Mouse (Mus musculus) v-Abl transformed pro-B cells (cell line): ENCODE measurements around the gene Opa3.

Experiments used
- in situ Hi-C, 2 experiments: fragments of 400-800 bp; cut with MboI; formaldehyde crosslinking; loops; one replicate each; pipeline ENCODE4 v1.15.1; 2025; ENCODE audit not compliant: unreplicated experiment in 2 of 2

The Opa3 gene

DNA sequence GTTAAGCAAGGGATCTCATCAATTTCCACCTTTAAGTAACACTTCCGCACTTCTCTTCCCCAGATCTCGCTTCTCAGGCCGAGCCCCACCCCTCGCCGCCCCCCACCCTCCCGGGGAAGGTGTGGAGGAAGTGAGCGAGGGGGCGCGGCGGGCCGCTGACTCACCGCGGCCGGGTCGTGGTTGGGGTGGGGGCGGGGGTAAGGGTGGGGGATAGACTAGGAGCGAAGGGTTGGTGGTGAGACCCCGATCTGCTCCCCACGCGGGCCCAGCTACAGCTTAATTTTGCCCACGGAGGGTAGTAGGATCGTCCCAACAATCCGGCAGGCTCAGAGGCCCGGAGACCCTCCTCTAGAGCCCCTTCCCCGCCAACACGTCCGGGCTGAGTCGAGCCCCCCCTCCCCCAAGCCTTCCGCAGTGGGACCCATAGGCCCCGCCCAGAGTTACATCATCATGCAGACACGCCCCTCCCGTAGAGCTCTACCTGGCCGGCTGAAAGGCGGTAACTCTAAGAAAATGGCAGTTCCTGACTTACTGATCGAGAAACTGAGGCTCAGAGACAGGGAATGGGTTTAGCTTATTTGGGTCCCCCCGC is 44.1 kb downstream of the Opa3 start:
- in situ Hi-C loops: no loop called here

DNA sequence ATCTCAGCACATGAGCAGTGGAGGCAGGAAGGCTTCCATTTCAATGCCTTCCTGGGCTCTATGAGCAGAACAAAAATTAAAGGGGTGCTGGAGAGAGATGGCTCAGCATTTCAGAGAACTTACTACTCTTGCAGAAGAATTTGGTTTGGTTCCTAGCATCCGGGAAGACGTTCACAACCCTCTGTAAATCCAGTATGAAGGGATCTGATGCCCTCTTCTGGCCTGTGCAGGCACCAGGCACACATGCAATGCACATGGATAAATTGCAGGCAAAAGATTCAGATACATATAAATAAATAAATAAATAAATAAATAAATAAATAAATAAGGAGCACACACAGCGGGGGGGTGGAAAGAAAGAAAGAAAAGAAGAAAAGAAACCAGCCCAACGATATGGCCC is 48.1 kb downstream of the Opa3 start:
- in situ Hi-C loops: no loop called here

DNA sequence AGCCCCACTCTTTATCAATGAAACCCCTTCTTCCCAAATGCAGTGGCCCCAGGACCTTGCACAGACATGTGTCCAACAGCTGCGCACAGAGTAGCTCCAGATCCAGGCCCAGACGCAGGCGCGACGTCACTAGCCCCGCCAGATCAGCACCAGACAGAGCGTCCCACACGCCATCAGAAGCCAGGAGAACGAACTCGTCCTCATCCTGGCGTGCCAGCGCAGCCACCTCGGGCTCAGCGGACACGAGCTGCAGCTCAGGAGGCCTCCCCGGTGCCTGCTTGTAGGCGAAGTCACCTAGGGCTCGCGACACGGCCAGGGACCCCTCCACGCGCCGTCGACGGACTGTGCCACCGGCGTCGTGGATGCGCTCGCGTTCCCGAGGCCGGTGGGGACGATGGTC is 50.9 kb downstream of the Opa3 start:
- in situ Hi-C loops: no loop called here

DNA sequence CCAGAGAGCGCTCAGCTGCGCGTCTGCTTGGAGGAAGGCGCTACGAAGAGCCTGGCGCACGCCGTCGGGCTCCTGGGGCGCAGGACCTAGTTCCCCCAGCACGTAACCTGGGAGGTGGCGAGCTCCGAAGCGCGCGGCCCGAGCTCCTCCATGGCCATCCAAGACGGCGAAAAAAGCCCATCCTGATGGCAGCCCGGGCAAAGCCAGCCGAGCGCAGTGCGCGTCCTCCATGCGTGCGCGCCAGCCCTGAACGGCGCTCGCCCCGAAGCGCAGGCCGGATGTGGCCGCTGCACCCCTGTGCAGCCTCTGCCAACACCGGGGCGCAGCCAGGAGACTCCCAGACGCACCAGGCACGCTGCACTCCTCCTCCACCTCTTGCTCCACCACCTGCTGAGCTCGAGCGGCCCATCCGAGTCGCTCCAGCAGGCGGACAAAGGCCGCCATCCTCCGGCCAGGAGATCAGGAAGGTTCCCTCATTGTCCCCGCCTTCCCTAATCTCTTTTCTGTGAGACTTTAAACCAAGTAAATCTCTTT is 51.5 kb downstream of the Opa3 start, which contains the start of gene Ppm1n:
Gene Ppm1n (minus strand): TSS at position 484 of the 534 bp plus-strand sequence.
- in situ Hi-C loops: loop anchor here (5.0 to 10.0 kb wide), 5 partner anchors 37 to 115 kb away; partner anchors contain the start of gene Gipr (in 1 of the 2)

DNA sequence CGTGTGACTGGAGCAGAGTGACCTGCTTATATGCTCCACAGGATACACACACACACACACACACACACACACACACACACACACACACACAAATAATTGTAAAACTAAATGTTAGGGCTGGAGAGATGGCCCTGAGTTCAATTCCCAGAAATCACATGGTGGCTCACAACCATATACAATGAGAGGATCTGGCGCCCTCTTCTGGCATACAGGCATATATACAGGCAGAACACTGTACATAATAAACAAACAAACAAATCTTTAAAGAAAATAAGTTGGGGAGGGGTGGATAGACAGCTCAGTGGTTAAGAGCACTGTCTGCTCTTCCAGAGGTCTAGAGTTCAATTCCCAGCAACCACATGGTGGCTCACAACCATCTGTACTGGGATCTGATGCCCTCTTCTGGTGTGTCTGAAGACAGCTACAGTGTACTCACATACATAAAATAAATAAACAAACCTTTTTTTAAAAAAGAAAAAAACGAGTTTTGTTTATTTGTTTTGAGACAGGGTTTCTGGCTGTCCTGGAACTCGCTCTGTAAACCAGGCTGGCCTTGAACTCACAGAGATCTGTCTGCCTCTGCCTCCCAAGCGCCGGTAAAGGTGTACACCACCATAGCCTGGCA is 53.7 kb downstream of the Opa3 start:
- in situ Hi-C loops: loop anchor here (5.0 to 10.0 kb wide), 5 partner anchors 39 to 117 kb away; partner anchors contain the start of gene Gipr (in 1 of the 2)

DNA sequence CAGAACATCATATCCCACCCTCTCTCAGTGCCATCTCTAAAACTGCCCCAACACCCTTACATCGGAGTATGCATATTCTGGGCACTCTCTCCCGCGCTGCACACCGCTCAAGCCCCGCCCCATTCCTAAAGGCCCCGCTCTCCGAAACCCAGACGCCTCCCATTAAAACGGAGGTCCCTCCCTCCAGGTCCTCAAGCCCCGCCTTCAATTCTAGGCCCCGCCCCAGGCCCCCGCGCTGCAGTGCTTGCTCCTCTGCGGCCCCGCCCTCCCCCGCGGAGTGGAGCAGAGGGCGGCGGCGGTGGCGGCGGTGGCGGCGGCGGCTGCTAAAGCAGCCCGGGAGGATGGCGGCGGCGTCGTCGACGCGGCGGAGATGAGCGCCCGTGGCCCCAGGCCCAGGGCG is 54.3 kb downstream of the Opa3 start, which contains the start of gene Rtn2:
Gene Rtn2 (plus strand): TSS at position 240 of the 400 bp plus-strand sequence.
- in situ Hi-C loops: loop anchor here (5.0 to 10.0 kb wide), 5 partner anchors 40 to 118 kb away; partner anchors contain the start of gene Gipr (in 1 of the 2)

DNA sequence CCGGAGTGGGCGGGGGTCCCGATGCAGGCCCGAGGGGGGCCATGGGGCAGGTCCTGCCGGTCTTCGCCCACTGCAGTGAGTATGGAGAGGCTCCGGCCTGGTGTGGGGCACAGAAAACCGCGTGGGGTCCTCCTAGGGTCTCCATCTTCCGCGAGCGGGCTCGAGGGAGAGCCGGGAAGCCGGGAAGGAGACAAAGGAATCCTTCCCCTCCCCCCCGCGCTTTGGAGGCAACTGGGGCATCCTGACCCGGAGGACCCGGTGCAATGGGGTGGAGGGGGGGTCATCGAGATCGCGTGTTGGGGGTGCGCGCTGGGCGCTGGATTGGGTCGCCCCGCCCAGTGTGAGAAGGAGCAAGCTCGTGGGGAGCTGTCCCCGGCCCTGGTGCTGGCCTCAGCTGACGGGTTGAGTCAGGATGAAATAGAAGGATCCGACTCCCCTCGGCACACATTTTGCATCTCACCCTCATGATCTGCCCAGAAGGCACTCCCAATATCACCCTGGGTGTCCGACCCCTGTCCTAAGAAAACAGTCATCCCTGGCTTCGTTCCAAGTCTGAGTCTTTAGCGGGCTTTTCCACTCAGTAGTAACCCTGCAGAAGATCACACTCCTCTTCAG is 54.8 kb downstream of the Opa3 start:
- in situ Hi-C loops: loop anchor here (5.0 to 10.0 kb wide), 5 partner anchors 41 to 118 kb away; partner anchors contain the start of gene Gipr (in 1 of the 2)

DNA sequence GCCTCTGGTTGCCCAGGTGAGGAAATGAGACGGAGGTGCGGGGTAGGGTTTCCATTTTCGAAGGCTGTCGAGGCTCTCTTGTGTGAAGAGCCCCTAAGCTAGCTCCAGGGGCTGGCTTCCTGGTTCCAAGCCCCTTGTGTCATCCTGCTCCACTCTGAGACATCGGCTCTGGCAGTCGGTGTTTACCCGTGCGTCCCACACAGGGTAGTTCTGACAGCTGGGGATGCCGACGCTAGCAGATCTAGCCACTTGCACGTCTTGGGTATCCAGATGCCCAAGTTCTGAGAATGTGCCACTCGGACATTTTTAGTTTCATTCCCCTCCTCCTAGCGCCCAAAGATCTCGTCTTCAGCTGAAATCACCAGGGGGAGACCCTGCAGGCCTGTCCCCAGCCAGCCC is 55.3 kb downstream of the Opa3 start:
- in situ Hi-C loops: loop anchor here (5.0 to 10.0 kb wide), 5 partner anchors 41 to 119 kb away; partner anchors contain the start of gene Gipr (in 1 of the 2)

DNA sequence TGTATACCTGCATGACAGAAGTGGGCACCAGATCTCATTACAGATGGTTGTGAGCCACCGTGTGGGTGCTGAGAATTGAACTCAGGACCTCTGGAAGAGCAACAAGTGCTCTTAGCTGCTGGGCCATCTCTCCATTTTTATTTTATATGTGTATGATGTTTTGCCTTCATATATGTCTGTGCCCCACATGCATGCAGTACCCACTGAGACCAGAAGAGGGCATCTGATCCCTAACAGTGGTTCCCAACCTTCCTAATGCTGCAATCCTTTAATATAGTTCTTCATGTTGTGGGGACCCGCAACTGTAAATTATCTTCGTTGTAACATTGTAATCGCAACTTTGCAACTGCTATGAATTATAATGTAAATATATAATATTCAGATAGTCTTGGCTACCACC is 56.6 kb downstream of the Opa3 start:
- in situ Hi-C loops: loop anchor here (5.0 to 10.0 kb wide), 5 partner anchors 42 to 120 kb away; partner anchors contain the start of gene Gipr (in 1 of the 2)

DNA sequence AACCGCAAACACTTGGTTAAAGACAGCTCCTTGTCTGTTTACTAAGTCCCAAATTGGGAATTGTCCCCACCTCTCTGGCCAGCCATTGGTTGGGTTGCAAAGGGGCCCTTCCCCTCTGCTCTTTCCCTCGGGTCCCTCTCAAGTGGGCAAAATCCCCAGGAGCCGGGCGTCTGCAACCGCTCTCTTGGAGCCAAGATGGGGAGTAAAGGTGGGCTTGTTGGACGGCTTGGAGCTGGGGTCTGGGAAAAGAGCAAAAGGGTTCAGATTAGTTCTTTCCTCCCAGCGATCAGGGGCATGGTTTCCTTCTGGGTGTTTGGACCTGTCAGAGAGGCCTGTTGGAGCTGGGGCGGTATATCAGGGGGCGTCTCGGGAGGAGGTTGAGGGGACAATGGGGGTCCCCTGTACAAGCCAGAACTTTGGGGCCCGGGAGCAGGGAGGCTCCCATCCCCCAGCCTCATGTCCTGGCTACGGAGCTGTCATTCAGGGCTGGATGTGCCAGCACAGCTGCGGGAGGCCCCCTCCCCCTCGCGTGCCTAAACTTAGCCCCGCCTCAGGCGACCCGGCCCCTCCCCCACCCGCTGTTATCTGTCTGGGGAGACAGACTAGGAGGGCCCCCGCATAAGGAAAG is 62.9 kb downstream of the Opa3 start:
- in situ Hi-C loops: no loop called here

DNA sequence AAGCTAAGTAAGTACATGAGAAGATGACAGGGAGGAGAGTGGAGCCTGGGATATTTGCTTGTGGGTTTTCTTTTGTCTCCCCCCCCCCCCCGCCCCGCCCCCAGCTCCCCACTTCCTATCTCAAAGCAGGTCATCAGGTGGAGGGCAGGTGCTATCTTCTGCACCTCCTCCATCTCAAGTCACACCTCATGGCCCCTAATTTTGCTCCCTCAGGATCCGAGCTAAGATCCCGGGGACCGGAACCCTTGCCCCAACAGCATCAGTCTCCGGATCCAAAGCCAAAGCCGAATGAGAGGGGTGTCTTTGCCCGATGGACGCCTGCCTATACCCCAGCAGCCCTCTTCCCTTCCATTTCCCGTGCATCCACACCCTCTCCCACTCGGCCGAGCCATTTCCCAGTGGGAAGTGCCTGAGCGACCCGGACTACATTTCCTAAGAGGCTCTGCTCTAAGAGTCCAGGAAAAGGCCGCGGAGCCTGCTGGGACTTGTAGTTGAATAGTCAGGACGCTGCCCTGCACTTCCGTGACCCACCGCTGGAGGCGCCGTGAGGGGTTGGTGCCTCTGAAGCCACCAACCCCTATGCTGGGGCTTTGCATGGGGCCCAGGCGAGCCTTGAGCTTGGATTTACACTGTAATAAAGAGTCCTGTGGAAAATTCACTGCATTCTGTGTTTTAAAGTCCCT is 67.5 kb downstream of the Opa3 start:
- in situ Hi-C loops: no loop called here

DNA sequence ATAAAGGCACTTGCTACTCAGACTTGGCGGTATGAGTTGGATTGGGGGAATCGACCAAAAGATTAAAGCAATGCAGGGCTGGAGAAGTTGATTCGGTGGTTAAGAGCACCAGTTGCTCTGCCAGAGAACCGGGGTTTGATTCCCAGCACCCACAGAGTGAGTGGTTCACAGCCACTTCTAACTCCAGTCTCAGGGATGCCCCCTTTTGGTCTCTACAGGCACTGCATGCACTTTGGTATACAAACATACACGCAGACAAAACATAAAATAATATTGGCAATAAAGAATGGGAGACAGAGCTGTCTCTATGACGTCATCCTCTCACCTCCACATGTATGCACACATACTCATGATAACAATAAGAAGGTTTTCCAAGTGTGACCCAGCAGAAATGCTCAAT is 68.9 kb downstream of the Opa3 start:
- in situ Hi-C loops: no loop called here

DNA sequence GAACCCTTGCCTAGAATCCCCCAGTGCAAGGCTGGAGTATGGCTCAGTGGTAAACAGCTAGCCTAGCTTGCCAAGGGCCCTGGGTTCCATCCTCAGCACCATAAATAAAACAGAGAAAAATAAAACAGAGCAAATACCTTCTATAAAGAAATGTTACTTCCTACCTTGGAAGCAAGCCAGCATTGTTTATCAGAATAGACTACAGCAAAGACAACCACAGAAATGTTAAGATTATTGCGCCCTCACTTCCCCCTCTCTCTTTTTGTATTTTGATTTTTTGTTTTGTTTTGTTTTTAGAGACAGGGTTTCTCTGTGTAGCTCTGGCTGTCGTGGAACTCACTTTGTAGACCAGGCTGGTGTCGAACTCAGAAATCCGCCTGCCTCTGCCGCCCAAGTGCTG is 69.7 kb downstream of the Opa3 start:
- in situ Hi-C loops: no loop called here

DNA sequence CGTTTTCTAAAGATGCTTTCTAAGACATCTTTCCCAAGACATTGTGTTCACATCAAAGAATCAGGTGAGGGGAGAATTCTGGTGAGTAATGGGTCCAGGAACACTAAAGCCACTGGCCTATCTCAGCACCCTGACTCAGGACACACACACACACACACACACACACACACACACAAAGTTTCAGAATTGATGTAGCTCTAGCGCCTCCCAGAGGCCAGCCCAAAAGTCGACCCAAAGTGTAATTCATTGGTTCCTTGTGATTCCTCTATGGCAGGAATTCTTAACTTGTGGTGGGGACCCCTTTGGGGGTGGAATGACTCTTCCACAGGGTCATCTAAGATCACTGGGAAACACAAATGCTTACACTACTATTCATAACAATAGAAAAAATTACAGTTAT is 71.1 kb downstream of the Opa3 start:
- in situ Hi-C loops: no loop called here

DNA sequence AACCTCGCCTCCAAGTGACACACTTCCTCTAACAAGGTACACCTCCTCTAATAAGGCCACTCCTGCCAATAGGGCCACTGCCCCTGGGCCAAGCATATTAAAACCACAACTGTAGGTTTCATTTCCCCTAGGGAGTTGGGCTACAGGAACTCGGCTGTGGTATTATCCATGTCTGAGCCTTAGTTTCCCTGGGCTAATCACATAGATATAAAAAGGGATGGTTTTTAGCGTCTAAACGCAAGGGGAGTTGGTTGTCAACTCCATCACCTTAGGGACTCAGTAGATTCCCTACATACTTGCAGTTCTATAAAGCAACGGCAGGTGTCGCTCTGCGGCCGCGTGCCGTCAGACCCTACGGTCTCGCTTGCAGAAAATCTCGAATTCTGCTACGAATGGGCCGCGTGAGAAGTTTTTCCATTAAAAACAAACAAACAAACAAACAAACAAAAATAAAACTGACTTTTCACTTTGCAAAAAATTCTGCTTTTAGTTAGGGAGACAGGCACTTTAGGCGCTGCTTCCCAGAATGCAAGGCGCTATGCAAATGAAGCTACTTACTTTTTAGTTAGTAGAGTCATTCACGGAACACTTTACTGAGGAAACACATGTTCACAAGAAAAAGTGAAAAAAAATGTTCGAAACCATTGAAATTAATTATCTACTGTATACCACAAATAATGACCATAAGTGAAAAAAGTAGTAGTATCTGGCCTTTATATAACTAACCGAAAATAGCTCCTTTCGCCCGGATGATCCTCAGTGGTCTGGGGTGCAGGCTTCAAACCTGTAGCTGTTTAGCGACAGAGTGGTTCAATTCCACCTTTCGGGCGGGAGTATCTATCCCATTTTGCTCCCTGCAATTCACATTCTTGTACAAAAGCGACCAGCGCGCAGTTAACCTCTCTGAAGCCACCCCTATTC is 72.6 kb downstream of the Opa3 start:
- in situ Hi-C loops: loop anchor here (5.0 kb wide), 1 partner anchor 42 kb away; the partner anchor contains the start of gene Ercc1 (in 2 of the 2)

DNA sequence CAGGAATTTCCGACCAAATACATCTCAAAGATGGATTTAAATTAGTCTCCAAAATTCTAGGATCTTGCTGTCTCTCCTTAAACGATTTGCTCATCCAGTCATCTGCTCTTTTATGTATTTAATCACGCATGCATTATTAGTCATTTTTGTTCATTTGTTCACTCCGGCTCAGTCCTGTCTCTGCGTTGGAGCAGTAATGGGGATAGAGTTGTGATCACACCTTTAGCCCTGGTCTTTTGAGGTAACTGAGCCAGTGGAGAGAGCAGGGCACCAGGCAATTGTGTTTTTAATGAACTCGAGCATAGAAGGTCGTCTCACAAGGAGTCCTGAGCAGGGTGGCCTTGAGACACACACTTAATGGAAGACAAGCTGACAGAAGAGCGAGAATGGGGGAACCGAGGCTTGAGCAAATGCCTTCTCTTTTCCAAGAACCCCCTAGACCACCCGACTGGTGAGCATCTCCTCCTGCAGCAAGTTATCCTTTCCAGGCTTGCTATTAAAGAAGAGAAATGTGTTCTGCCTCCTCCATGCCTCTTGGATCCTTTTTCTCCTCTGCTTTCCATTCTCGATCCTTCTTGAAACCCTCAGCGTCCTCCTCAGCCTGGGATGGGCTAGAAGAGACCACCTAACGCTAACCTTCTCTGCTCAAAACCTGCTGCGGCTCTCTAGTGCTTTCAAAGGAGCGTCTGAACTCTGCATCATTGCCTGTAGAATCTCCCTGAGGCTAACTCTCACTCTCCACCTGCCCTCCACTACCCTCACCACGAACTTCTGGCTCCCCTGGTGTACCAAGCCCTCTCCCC is 73.5 kb downstream of the Opa3 start:
- in situ Hi-C loops: loop anchor here (5.0 kb wide), 1 partner anchor 41 kb away; the partner anchor contains the start of gene Ercc1 (in 2 of the 2)

DNA sequence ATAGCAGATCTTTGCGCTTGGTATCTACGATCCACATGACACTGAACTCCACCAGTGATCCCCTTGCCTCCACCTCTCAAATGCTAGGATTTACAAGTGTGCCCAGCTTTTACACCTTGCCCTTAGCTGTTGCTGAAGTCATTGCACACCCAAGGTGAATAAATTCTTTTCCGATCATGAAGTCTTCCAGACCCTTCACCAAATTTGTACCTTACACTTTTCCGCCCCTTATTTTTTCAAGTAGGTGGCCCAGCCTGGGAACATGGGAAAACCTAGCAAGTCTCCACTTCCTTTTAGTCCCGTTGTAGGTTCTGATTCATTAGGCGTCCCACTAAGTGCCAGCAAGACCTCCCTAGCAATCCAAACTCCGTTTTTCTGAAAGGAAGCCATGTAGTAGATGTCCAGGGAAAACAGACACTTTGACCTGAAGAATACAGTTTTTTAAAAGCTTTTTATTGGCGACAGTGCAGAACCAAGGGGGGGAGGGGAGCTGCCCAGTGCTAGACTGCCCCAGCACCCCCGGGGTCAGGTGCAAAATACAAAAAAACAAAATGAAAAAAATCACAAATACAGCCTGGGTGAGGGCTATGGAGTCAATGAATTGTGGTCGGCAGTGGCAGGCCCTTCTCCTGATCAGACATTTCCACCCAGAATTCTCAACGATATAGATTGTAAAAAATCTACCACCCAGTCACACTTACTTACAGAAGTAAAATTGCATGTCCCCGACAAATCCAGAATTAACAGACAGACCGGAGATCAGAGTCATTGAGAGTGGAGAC is 74.3 kb downstream of the Opa3 start:
- in situ Hi-C loops: loop anchor here (5.0 kb wide), 1 partner anchor 40 kb away; the partner anchor contains the start of gene Ercc1 (in 2 of the 2)
